Mouse (Mus musculus): ENCODE data around the gene Wdr5b. TPM values are rescaled to one million over a fixed set of nuclear protein-coding genes. Genes with fewer than 3 reads are reported as not detected.
A peak's percentile ranks its signal among the peaks of the same experiment; 100 is the strongest.
"Not testable (repeated sequence)": the region's sequence is repeated elsewhere in the genome, so short reads cannot be mapped to it uniquely, and the experiment has no call there.

Gene Wdr5b
- total RNA-seq (2014; rRNA removed) = 8.8 and 12.2 TPM in 2 replicates
- 5.0 and 6.8 TPM in 2 replicates for polyA plus RNA-seq (2015; fragmentation: Nextera tagmentation; extraction: Ambion mirVana)

DNA sequence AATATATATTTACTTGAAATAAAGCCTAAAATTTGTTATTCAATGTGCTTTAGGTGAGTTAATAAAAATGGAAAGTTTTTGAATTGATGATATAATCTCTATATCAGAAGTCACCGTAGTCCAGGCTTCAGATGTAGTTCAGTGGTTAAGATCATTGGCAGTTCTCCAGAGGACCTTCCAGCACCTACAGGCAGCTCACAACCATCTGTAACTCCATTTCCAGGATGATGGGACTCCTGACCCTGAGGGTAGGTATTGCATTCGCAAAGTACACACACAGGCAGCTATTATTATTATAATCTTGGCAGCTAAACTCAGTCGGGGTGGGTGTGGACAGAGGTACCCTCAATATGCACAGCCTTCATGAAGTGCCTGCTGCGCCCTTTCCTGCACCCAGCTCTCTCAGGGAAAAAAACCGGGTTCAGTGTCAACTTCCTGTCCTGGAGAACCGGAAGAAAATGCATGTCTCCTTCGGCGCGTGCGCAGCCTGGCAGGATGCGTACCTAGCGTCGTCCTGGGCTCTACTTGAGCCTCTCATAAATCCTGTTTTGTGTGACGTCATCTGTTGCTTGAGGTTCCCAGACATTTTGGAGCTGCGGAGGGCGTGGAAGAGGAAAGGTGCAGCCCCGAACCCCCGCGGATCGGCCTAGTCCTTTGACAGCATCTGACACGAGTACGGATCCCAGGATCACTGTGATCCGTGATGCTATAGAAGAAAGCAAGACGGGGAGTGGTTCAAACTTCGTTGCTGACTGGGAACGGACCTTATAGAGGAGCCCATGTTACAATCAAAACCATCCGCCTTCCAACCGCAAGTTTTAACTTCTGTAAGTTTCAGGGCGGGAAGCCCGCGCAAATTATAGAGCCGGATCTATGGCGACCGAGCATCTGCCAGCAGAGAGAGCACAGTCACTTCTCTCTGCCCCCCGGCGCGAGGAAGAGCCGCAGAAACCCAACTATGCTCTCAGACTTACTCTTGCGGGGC lies at the start of gene Wdr5b:
TSS of gene Wdr5b (plus strand) at position 551 of the 985 bp plus-strand sequence.
- Histone ChIP-seq H3K9me3 (ENCODE audit: low read length) (no peaks in the 10 kb centered on the region), H3K27me3 (ENCODE audit: insufficient read depth, low read length) (no peaks in the 10 kb centered on the region), H3K4me1 (ENCODE audit: insufficient read depth) (peaks cover 9% of the 10 kb centered on the region; the same call in 1 of the 2 replicates), H3K36me3 (ENCODE audit: insufficient read depth) (peaks cover 32% of the 10 kb centered on the region), H3K4me3 (ENCODE audit: low read depth, low read length) (peak within 1 kb of the TSS; percentile 58), H3K4me2 (ENCODE audit: low read depth) (peak within 1 kb of the TSS; percentile 78), H3K9ac (peak within 1 kb of the TSS; percentile 59), H3K27ac (ENCODE audit: low read depth, low read length) (peak within 1 kb of the TSS; percentile 83)
- DNase-seq (peak; percentile 97), ATAC-seq (peak; percentile 99)
- 2% methylated on average over 39 of the region's 39 CpGs for WGBS
- no peak; the same call in 1 of the 2 replicates for TF ChIP-seq CTCF (IDR thresholded peaks at IDR 0.05; ENCODE audit: low read depth)

DNA sequence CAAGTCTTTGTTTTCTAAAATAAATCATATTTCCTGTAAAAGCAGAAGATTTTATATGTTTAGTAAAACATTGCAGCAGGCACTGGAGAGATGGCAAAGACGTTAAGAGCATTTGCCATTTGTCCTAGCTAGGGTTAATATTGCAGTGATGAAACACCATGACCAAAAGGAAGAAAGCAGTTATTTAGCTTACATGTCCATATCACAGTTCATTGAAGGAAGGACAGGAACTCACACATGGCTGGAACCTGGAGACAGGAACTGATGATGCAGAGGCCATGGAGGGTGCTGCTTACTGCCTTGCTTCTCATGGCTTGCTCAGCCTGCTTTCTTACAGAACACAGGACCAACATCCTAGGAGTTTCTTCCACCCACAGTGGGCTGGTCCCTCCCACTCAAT lies 48.6 kb upstream of the Wdr5b start:
- TF ChIP-seq CTCF (IDR thresholded peaks at IDR 0.05; ENCODE audit: low read depth) = no peak
- Histone ChIP-seq H3K4me1 (ENCODE audit: insufficient read depth) (no peaks in the 10 kb centered on the region), H3K9me3 (ENCODE audit: low read length) (no peaks in the 10 kb centered on the region), H3K36me3 (ENCODE audit: insufficient read depth) (no peaks in the 10 kb centered on the region), H3K27ac (ENCODE audit: low read depth, low read length) (no peak overlapping the region), H3K9ac (no peak overlapping the region), H3K27me3 (ENCODE audit: insufficient read depth, low read length) (no peaks in the 10 kb centered on the region), H3K4me3 (ENCODE audit: low read depth, low read length) (no peak overlapping the region), H3K4me2 (ENCODE audit: low read depth) (no peak overlapping the region)
- WGBS = 68% methylated on average over 1 of the region's 1 CpGs
- no peak for ATAC-seq
- DNase-seq = no peak

- no peak overlapping the region for H3K4me2 ChIP-seq (ENCODE audit: low read depth)
- ATAC-seq (no peak), DNase-seq (peak; percentile 9)
- H3K4me3 ChIP-seq (ENCODE audit: low read depth, low read length) = no peak overlapping the region
- no peaks in the 10 kb centered on the region for H3K4me1 ChIP-seq (ENCODE audit: insufficient read depth)
- no peak for TF ChIP-seq CTCF (IDR thresholded peaks at IDR 0.05; ENCODE audit: low read depth)
- H3K9ac ChIP-seq = no peak overlapping the region
- no peaks in the 10 kb centered on the region for H3K27me3 ChIP-seq (ENCODE audit: insufficient read depth, low read length)
- no peaks in the 10 kb centered on the region for H3K36me3 ChIP-seq (ENCODE audit: insufficient read depth)
- H3K9me3 ChIP-seq (ENCODE audit: low read length) = no peaks in the 10 kb centered on the region
- H3K27ac ChIP-seq (ENCODE audit: low read depth, low read length) = no peak overlapping the region
- 47% methylated on average over 3 of the region's 3 CpGs for WGBS
These were observed 47.7 kb upstream of the Wdr5b start for GRCm38 (mm10) chr16:35993316-35993715.

GRCm38 (mm10) chr16:35998852-35999251 lies 42.1 kb upstream of the Wdr5b start:
- H3K4me2 ChIP-seq (ENCODE audit: low read depth); ATAC-seq; H3K9ac ChIP-seq; H3K4me3 ChIP-seq (ENCODE audit: low read depth, low read length); H3K4me1 ChIP-seq (ENCODE audit: insufficient read depth); H3K9me3 ChIP-seq (ENCODE audit: low read length); DNase-seq; H3K27ac ChIP-seq (ENCODE audit: low read depth, low read length); H3K27me3 ChIP-seq (ENCODE audit: insufficient read depth, low read length): not testable (repeated sequence)
- H3K36me3 ChIP-seq (ENCODE audit: insufficient read depth) = peaks cover 12% of the 10 kb centered on the region
- 96% methylated on average over 4 of the region's 4 CpGs for WGBS

DNA sequence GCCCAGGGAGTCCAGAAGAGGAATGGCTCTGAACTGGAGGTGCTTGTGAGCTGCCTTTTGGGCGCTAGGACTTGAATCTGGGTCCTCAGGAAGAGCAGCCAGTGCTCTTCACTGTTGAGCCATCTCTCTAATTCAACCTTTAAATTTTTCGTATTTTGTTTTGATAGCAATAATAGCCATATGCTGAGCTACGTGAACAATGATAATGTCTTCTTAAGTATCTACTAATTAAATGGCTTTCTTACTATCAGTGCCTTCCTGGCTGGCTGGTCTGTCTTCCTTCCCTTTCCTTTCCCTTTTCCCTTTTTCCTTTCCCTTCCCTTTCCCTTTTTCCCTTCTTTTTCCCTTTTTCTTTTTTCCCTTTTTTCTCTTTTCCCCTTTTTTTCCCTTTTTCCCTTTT lies 32.6 kb upstream of the Wdr5b start:
- Histone ChIP-seq H3K9me3 (ENCODE audit: low read length) (no peaks in the 10 kb centered on the region), H3K36me3 (ENCODE audit: insufficient read depth) (peaks cover 16% of the 10 kb centered on the region), H3K4me2 (ENCODE audit: low read depth) (no peak overlapping the region), H3K4me1 (ENCODE audit: insufficient read depth) (no peaks in the 10 kb centered on the region), H3K27ac (ENCODE audit: low read depth, low read length) (no peak overlapping the region), H3K27me3 (ENCODE audit: insufficient read depth, low read length) (no peaks in the 10 kb centered on the region), H3K4me3 (ENCODE audit: low read depth, low read length) (no peak overlapping the region), H3K9ac (no peak overlapping the region)
- 94% methylated on average over 3 of the region's 3 CpGs for WGBS
- ATAC-seq (no peak), DNase-seq (no peak)
- no peak for TF ChIP-seq CTCF (IDR thresholded peaks at IDR 0.05; ENCODE audit: low read depth)

GRCm38 (mm10) chr16:36016335-36016734 lies 24.7 kb upstream of the Wdr5b start:
- 94% methylated on average over 1 of the region's 1 CpGs for WGBS
- no peak for ATAC-seq
- H3K9ac ChIP-seq = no peak overlapping the region
- no peak for DNase-seq
- peaks cover 21% of the 10 kb centered on the region for H3K36me3 ChIP-seq (ENCODE audit: insufficient read depth)
- H3K4me2 ChIP-seq (ENCODE audit: low read depth) = no peak overlapping the region
- no peak overlapping the region for H3K4me3 ChIP-seq (ENCODE audit: low read depth, low read length)
- H3K27me3 ChIP-seq (ENCODE audit: insufficient read depth, low read length) = no peaks in the 10 kb centered on the region
- no peaks in the 10 kb centered on the region for H3K9me3 ChIP-seq (ENCODE audit: low read length)
- TF ChIP-seq CTCF (IDR thresholded peaks at IDR 0.05; ENCODE audit: low read depth) = no peak
- H3K27ac ChIP-seq (ENCODE audit: low read depth, low read length) = no peak overlapping the region
- H3K4me1 ChIP-seq (ENCODE audit: insufficient read depth) = no peaks in the 10 kb centered on the region

DNA sequence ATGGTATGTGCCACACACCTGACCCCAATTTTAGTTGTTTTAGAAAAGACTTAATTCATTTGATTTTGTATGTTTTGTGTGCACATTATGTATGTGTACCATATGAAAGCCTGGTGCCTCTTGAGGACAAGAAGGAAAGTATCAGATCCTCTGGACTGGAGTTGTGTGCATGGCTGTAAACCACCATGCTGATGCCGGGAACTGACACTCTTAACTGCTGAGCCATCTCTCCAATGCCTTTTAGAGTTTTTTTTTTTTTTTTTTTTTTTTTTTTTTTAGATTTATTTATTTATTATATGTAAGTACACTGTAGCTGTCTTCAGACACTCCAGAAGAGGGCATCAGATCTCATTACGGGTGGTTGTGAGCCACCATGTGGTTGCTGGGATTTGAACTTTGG lies 12.9 kb upstream of the Wdr5b start:
- H3K4me1 ChIP-seq (ENCODE audit: insufficient read depth); DNase-seq; H3K4me2 ChIP-seq (ENCODE audit: low read depth); H3K4me3 ChIP-seq (ENCODE audit: low read depth, low read length); H3K9ac ChIP-seq; ATAC-seq; H3K27ac ChIP-seq (ENCODE audit: low read depth, low read length); H3K9me3 ChIP-seq (ENCODE audit: low read length); H3K27me3 ChIP-seq (ENCODE audit: insufficient read depth, low read length): not testable (repeated sequence)
- peaks cover 41% of the 10 kb centered on the region for H3K36me3 ChIP-seq (ENCODE audit: insufficient read depth)
- 79% methylated on average over 1 of the region's 2 CpGs for WGBS
